Mouse (Mus musculus): ENCODE measurements around the gene Apobr. TPM values are rescaled to one million over a fixed set of nuclear protein-coding genes. Genes with fewer than 3 reads are reported as not detected.

The Apobr gene
- polyA plus RNA-seq, 2 experiments, result 1.0 to 1.1 TPM

- ATAC-seq (ENCODE audit: low FRiP score, low read depth) (no peak), DNase-seq (ENCODE audit: low spot score) (no peak)
- Histone ChIP-seq H3K9ac (ENCODE audit: low read depth, low read length, severe bottlenecking) (peak overlapping the region; percentile 51; the same call in 1 of the 2 replicates), H3K27ac (replicated peaks; ENCODE audit: low read depth, low read length) (peak overlapping the region; percentile 73; the same call in 1 of the 2 replicates), H3K4me2 (replicated peaks; ENCODE audit: low read depth, low read length, severe bottlenecking) (peak overlapping the region; percentile 91), H3K36me3 (ENCODE audit: control insufficient read depth, insufficient read depth, low read length) (peaks cover 13% of the 10 kb centered on the region), H3K4me1 (ENCODE audit: control insufficient read depth, insufficient read depth, low read length) (peaks cover 7% of the 10 kb centered on the region; the same call in 1 of the 2 replicates), H3K27me3 (ENCODE audit: control insufficient read depth, insufficient read depth, low read length) (no peaks in the 10 kb centered on the region), H3K4me3 (replicated peaks; ENCODE audit: low read length) (peak overlapping the region; percentile 46), H3K9me3 (ENCODE audit: control insufficient read depth, low read length) (no peaks in the 10 kb centered on the region)
- WGBS, result 59% methylated on average over 6 of the region's 6 CpGs
- no peak for TF ChIP-seq POLR2A (IDR thresholded peaks at IDR 0.05; ENCODE audit: borderline replicate concordance, extremely low read depth, insufficient read depth, insufficient read length)
Measured at GRCm38 (mm10) chr7:126583761-126584160, 981 bp upstream of the Apobr start.

GRCm38 (mm10) chr7:126585717-126586116, 975 bp downstream of the Apobr start, which contains the start of gene Cln3:
Cln3 (minus strand) TSS chr7:126585817.
- TF ChIP-seq POLR2A (IDR thresholded peaks at IDR 0.05; ENCODE audit: borderline replicate concordance, extremely low read depth, insufficient read depth, insufficient read length), result no peak
- Histone ChIP-seq H3K27me3 (ENCODE audit: control insufficient read depth, insufficient read depth, low read length) (no peaks in the 10 kb centered on the region), H3K4me3 (replicated peaks; ENCODE audit: low read length) (no peak within 1 kb of the TSS), H3K4me2 (replicated peaks; ENCODE audit: low read depth, low read length, severe bottlenecking) (no peak within 1 kb of the TSS), H3K9ac (ENCODE audit: low read depth, low read length, severe bottlenecking) (no peak within 1 kb of the TSS), H3K27ac (replicated peaks; ENCODE audit: low read depth, low read length) (no peak within 1 kb of the TSS), H3K36me3 (ENCODE audit: control insufficient read depth, insufficient read depth, low read length) (0 out of 2 replicates have a peak, but pooled peaks cover 4% of the 10 kb centered on the region), H3K4me1 (ENCODE audit: control insufficient read depth, insufficient read depth, low read length) (peaks cover 7% of the 10 kb centered on the region; the same call in 1 of the 2 replicates), H3K9me3 (ENCODE audit: control insufficient read depth, low read length) (no peaks in the 10 kb centered on the region)
- ATAC-seq (ENCODE audit: low FRiP score, low read depth) (no peak), DNase-seq (ENCODE audit: low spot score) (no peak)
- WGBS, result 73% methylated on average over 6 of the region's 6 CpGs

GRCm38 (mm10) chr7:126586839-126587238, 2.1 kb downstream of the Apobr start:
- no peaks in the 10 kb centered on the region for H3K27me3 ChIP-seq (ENCODE audit: control insufficient read depth, insufficient read depth, low read length)
- H3K4me1 ChIP-seq (ENCODE audit: control insufficient read depth, insufficient read depth, low read length), result peaks cover 3% of the 10 kb centered on the region; the same call in 1 of the 2 replicates
- no peak overlapping the region for H3K4me3 ChIP-seq (replicated peaks; ENCODE audit: low read length)
- H3K9ac ChIP-seq (ENCODE audit: low read depth, low read length, severe bottlenecking), result 0 out of 2 replicates have a peak overlapping the region, but pooled peaks have one; percentile 38
- no peak overlapping the region for H3K27ac ChIP-seq (replicated peaks; ENCODE audit: low read depth, low read length)
- ATAC-seq (ENCODE audit: low FRiP score, low read depth) (no peak), DNase-seq (ENCODE audit: low spot score) (no peak)
- H3K9me3 ChIP-seq (ENCODE audit: control insufficient read depth, low read length), result no peaks in the 10 kb centered on the region
- no peak for TF ChIP-seq POLR2A (IDR thresholded peaks at IDR 0.05; ENCODE audit: borderline replicate concordance, extremely low read depth, insufficient read depth, insufficient read length)
- no peaks in the 10 kb centered on the region for H3K36me3 ChIP-seq (ENCODE audit: control insufficient read depth, insufficient read depth, low read length)
- H3K4me2 ChIP-seq (replicated peaks; ENCODE audit: low read depth, low read length, severe bottlenecking), result no peak overlapping the region
- 54% methylated on average over 8 of the region's 8 CpGs for WGBS

- peak overlapping the region; percentile 40 for H3K4me2 ChIP-seq (replicated peaks; ENCODE audit: low read depth, low read length, severe bottlenecking)
- DNase-seq (ENCODE audit: low spot score) (peak; percentile 61), ATAC-seq (ENCODE audit: low FRiP score, low read depth) (peak; percentile 27; the same call in 1 of the 2 replicates)
- no peaks in the 10 kb centered on the region for H3K27me3 ChIP-seq (ENCODE audit: control insufficient read depth, insufficient read depth, low read length)
- H3K9ac ChIP-seq (ENCODE audit: low read depth, low read length, severe bottlenecking), result peak overlapping the region; percentile 38
- no peak overlapping the region for H3K4me3 ChIP-seq (replicated peaks; ENCODE audit: low read length)
- H3K36me3 ChIP-seq (ENCODE audit: control insufficient read depth, insufficient read depth, low read length), result no peaks in the 10 kb centered on the region
- no peak overlapping the region for H3K27ac ChIP-seq (replicated peaks; ENCODE audit: low read depth, low read length)
- H3K9me3 ChIP-seq (ENCODE audit: control insufficient read depth, low read length), result no peaks in the 10 kb centered on the region
- H3K4me1 ChIP-seq (ENCODE audit: control insufficient read depth, insufficient read depth, low read length), result no peaks in the 10 kb centered on the region; the same call in 1 of the 2 replicates
- WGBS, result 6% methylated on average over 16 of the region's 16 CpGs
- TF ChIP-seq POLR2A (IDR thresholded peaks at IDR 0.05; ENCODE audit: borderline replicate concordance, extremely low read depth, insufficient read depth, insufficient read length), result no peak
Measured at GRCm38 (mm10) chr7:126587779-126588178, 3.0 kb downstream of the Apobr start.

GRCm38 (mm10) chr7:126594862-126595561, 10.3 kb downstream of the Apobr start, which contains the start of gene Il27:
Il27 (minus strand) TSS chr7:126594941.
- Histone ChIP-seq H3K27ac (replicated peaks; ENCODE audit: low read depth, low read length) (no peak within 1 kb of the TSS), H3K27me3 (ENCODE audit: control insufficient read depth, insufficient read depth, low read length) (no peaks in the 10 kb centered on the region), H3K9ac (ENCODE audit: low read depth, low read length, severe bottlenecking) (no peak within 1 kb of the TSS), H3K4me1 (ENCODE audit: control insufficient read depth, insufficient read depth, low read length) (no peaks in the 10 kb centered on the region), H3K4me2 (replicated peaks; ENCODE audit: low read depth, low read length, severe bottlenecking) (no peak within 1 kb of the TSS), H3K9me3 (ENCODE audit: control insufficient read depth, low read length) (no peaks in the 10 kb centered on the region), H3K4me3 (replicated peaks; ENCODE audit: low read length) (no peak within 1 kb of the TSS), H3K36me3 (ENCODE audit: control insufficient read depth, insufficient read depth, low read length) (no peaks in the 10 kb centered on the region)
- DNase-seq (ENCODE audit: low spot score) (no peak), ATAC-seq (ENCODE audit: low FRiP score, low read depth) (no peak)
- no peak for TF ChIP-seq POLR2A (IDR thresholded peaks at IDR 0.05; ENCODE audit: borderline replicate concordance, extremely low read depth, insufficient read depth, insufficient read length)
- WGBS, result 80% methylated on average over 11 of the region's 11 CpGs

All from limb, embryonic 14.5 days (tissue).